Mouse (Mus musculus): Measurements from ENCODE around the gene Terf2.

- TF ChIP-seq TAL1 (IDR thresholded peaks at IDR 0.05; ENCODE audit: low read length), result no peak
- TF ChIP-seq EP300 (IDR thresholded peaks at IDR 0.05; ENCODE audit: low read depth in 1 of 2, low read length in 2 of 2), result 0 out of 4 replicates have a peak, but pooled peaks of 1 of the 2 experiments have one; percentile 6
- TF ChIP-seq ZMIZ1 (IDR thresholded peaks at IDR 0.05; ENCODE audit: low read depth, low read length), result peak; percentile 68; the same call in 1 of the 2 replicates
- peak in 2 of 3 experiments; percentile 77 to 83; a peak in 5 of 6 replicates for TF ChIP-seq CTCF (IDR thresholded peaks at IDR 0.05 in 2 of 3, conservative IDR thresholded peaks at IDR 0.05 in 1 of 3; ENCODE audit: control insufficient read depth in 1 of 3, insufficient read depth in 1 of 3, low read depth in 2 of 3, low read length in 3 of 3, poor library complexity in 1 of 3, severe bottlenecking in 1 of 3)
- peak; percentile 78 to 96; a peak in 3 of 4 replicates for TF ChIP-seq POLR2A (IDR thresholded peaks at IDR 0.05; ENCODE audit: control insufficient read depth in 1 of 2, insufficient read depth in 1 of 2, low read depth in 1 of 2, low read length in 2 of 2, poor library complexity in 1 of 2)
- peak; percentile 87; the same call in 1 of the 2 replicates for TF ChIP-seq UBTF (IDR thresholded peaks at IDR 0.05; ENCODE audit: borderline replicate concordance, insufficient read depth, low read depth, low read length)
- peak; percentile 74 for TF ChIP-seq NELFE (IDR thresholded peaks at IDR 0.05; ENCODE audit: low read depth, low read length)
- TF ChIP-seq E2F4 (IDR thresholded peaks at IDR 0.05; ENCODE audit: borderline replicate concordance, low read depth, low read length), result no peak
- TF ChIP-seq BHLHE40 (IDR thresholded peaks at IDR 0.05; ENCODE audit: borderline replicate concordance, low read depth, low read length), result no peak
- TF ChIP-seq ZC3H11A (IDR thresholded peaks at IDR 0.05; ENCODE audit: low read depth, low read length), result peak; percentile 7; the same call in 1 of the 2 replicates
- no peak for TF ChIP-seq USF2 (IDR thresholded peaks at IDR 0.05; ENCODE audit: borderline replicate concordance in 1 of 2, insufficient read depth in 1 of 2, low read depth in 1 of 2, low read length in 2 of 2)
- TF ChIP-seq MAFK (IDR thresholded peaks at IDR 0.05; ENCODE audit: borderline replicate concordance, low read depth, low read length), result no peak
- no peak; the same call in 1 of the 2 replicates for TF ChIP-seq KAT2A (conservative IDR thresholded peaks at IDR 0.05; ENCODE audit: low read depth, low read length)
- TF ChIP-seq TCF12 (IDR thresholded peaks at IDR 0.05; ENCODE audit: low read depth, low read length), result peak; percentile 74
These were observed 65.4 kb downstream of the Terf2 start, which contains the start of gene Vps4a for GRCm38 (mm10) chr8:107030650-107031576.

Measured in MEL (cell line).